ENCODE assay signal across 7 mouse cellular contexts in the genomic region with DNA sequence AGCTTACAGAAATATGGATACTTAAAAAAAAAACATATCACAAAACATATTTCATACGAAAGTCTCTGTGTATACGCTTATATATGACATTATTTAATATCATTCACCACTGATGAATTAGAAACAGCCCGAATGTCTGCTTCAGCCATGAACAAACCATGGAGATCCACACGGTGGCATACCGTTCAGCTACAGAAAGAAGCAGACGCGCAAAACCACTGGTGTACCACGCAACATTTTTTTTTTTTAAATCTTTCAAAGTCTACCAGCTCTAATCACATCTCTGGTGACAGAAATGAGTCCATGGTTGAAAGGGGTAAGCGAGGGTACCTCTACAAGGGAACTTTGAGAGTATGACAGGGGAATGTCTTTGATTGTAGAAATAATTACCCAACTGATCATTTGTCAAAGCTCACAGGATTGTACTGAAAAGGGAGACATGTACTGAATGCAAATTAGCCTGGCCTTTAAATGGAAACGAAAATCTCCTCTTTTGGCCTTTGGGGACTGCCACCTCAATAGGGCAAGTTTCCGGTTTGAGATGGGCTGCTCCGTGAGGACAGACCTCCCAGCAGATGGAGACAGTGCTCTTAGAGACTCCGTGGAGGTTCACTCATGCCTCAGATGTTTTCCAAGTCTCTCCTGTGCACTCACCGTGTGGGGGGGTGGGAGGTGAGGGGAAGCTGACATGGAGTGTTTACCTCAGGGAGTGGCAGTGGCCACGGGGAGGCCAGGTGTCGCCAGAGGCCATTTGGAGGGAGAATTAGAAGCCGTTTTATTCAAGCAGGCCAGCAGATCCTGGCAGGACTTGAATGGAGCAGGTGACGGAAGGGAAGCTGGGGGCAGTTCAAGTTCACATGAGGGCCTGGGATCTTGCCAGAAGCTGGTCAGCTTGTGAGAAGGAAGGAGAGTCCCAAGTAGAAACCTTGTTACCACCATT.
A peak's percentile ranks its signal among the peaks of the same experiment; 100 is the strongest.
DNase-seq lines count a peak whose midpoint lies in the region; ATAC-seq and TF ChIP-seq lines count a peak whose summit lies in the region.

No protein-coding gene starts in this region.

- no peak overlapping the region for H3K9ac ChIP-seq in stomach, embryonic 14.5 days (replicated peaks; ENCODE audit: low read depth, low read length)

- peak in 1 of 2 experiments; percentile 31 for DNase-seq in spleen, adult 2 months (ENCODE audit: low read depth in 1 of 2, low spot score in 2 of 2)
- no peak for DNase-seq in spleen, adult 12 weeks (ENCODE audit: low spot score)
- peak; percentile 59 to 78 for DNase-seq in cerebellum, postnatal 25 days
- DNase-seq in hindbrain, embryonic 10.5 days (ENCODE audit: low spot score) = no peak
- peak; percentile 66 for DNase-seq in lung, adult 2 months

- H3K4me2 ChIP-seq in stomach, embryonic 14.5 days (replicated peaks; ENCODE audit: low read depth, low read length) = no peak overlapping the region

- 48% methylated on average over 18 of the region's 18 CpGs for WGBS in spleen, adult 2 months
- 57% methylated on average over 18 of the region's 18 CpGs for whole genome bisulfite sequencing in hindbrain, embryonic 10.5 days
- WGBS in lung, adult 2 months = 54% methylated on average over 18 of the region's 18 CpGs
- 50% methylated on average over 18 of the region's 18 CpGs for WGBS in stomach, embryonic 14.5 days

- H3K36me3 ChIP-seq in spleen, adult 2 months (ENCODE audit: control insufficient read depth, insufficient read depth, low read length) = 0 out of 2 replicates have a peak, but pooled peaks cover 2% of the 10 kb centered on the region
- no peaks in the 10 kb centered on the region for H3K36me3 ChIP-seq in hindbrain, embryonic 10.5 days
- no peaks in the 10 kb centered on the region for H3K36me3 ChIP-seq in stomach, embryonic 14.5 days (ENCODE audit: control insufficient read depth, insufficient read depth, low read length)

- no peak for TF ChIP-seq CTCF in spleen, adult 2 months (IDR thresholded peaks at IDR 0.05; ENCODE audit: extremely low read depth, insufficient read depth, insufficient read length, insufficient replicate concordance)
- 0 out of 2 replicates have a peak, but pooled peaks have one; percentile 4 for TF ChIP-seq CTCF in lung, adult 2 months (IDR thresholded peaks at IDR 0.05; ENCODE audit: insufficient read depth, low read length)

- H3K9me3 ChIP-seq in hindbrain, embryonic 10.5 days = no peaks in the 10 kb centered on the region
- no peaks in the 10 kb centered on the region for H3K9me3 ChIP-seq in stomach, embryonic 14.5 days (ENCODE audit: control insufficient read depth, low read depth, low read length)

- TF ChIP-seq POLR2A in spleen, adult 2 months (IDR thresholded peaks at IDR 0.05; ENCODE audit: low read depth, low read length) = no peak
- no peak for TF ChIP-seq POLR2A in lung, adult 2 months (IDR thresholded peaks at IDR 0.05; ENCODE audit: borderline replicate concordance, extremely low read depth, low read depth, low read length)

- no peak for ATAC-seq in stomach, embryonic 14.5 days (ENCODE audit: insufficient number of reproducible peaks, insufficient read depth, low FRiP score, low read depth)
- no peak for ATAC-seq in erythroid progenitor cell, adult 5-6 weeks (replicated peaks; ENCODE audit: low FRiP score, poor library complexity, severe bottlenecking)

- peak overlapping the region; percentile 23 for H3K27ac ChIP-seq in spleen, adult 2 months (ENCODE audit: insufficient read depth, low read length)
- H3K27ac ChIP-seq in hindbrain, embryonic 10.5 days = peak overlapping the region; percentile 87
- H3K27ac ChIP-seq in stomach, embryonic 14.5 days (ENCODE audit: low read length) = peak overlapping the region; percentile 49

- H3K27me3 ChIP-seq in spleen, adult 2 months (ENCODE audit: control insufficient read depth, insufficient read depth, low read length) = no peaks in the 10 kb centered on the region
- no peaks in the 10 kb centered on the region for H3K27me3 ChIP-seq in hindbrain, embryonic 10.5 days (ENCODE audit: insufficient read depth, poor library complexity, severe bottlenecking)
- H3K27me3 ChIP-seq in stomach, embryonic 14.5 days (ENCODE audit: control insufficient read depth, insufficient read depth, low read length) = no peaks in the 10 kb centered on the region

- no peak overlapping the region for H3K4me3 ChIP-seq in spleen, adult 2 months (ENCODE audit: extremely low read depth, insufficient read depth, insufficient read length)
- H3K4me3 ChIP-seq in hindbrain, embryonic 10.5 days = no peak overlapping the region
- H3K4me3 ChIP-seq in lung, adult 2 months (replicated peaks; ENCODE audit: extremely low read depth, low read depth, low read length) = no peak overlapping the region
- H3K4me3 ChIP-seq in stomach, embryonic 14.5 days (ENCODE audit: low read depth, low read length) = no peak overlapping the region

- peaks cover 7% of the 10 kb centered on the region; the same call in 1 of the 2 replicates for H3K4me1 ChIP-seq in spleen, adult 2 months (ENCODE audit: control insufficient read depth, insufficient read depth, insufficient read length)
- peaks cover 55% of the 10 kb centered on the region for H3K4me1 ChIP-seq in hindbrain, embryonic 10.5 days (replicated peaks)
- H3K4me1 ChIP-seq in lung, adult 2 months (ENCODE audit: control insufficient read depth, insufficient read depth, low read length) = peaks cover 6% of the 10 kb centered on the region
- H3K4me1 ChIP-seq in stomach, embryonic 14.5 days (ENCODE audit: control insufficient read depth, insufficient read depth, low read length) = peaks cover 16% of the 10 kb centered on the region

Comparison
In these comparisons a context has a peak if more than half of its experiments do, and no peak if none do; other contexts are left out.
1. DNase-seq: peak in cerebellum, postnatal 25 days (2 of 2) and lung, adult 2 months (single experiment); none in spleen, adult 12 weeks (single experiment) and hindbrain, embryonic 10.5 days (single experiment).
2. H3K27ac ChIP-seq: peak in every context shown above with its lines; median percentile 87 in hindbrain, embryonic 10.5 days; 49 in stomach, embryonic 14.5 days; 23 in spleen, adult 2 months.